Mouse (Mus musculus): ENCODE measurements around the gene Fmo1. TPM values are rescaled to one million over a fixed set of nuclear protein-coding genes. Genes with fewer than 3 reads are reported as not detected.

Fmo1 gene
- polyA plus RNA-seq, 1 experiment, result not detected

- H3K36me3 ChIP-seq (ENCODE audit: control insufficient read depth), result no peaks in the 10 kb centered on the region
- TF ChIP-seq GATA1 (IDR thresholded peaks at IDR 0.05; ENCODE audit: low read length) (no peak), TAL1 (IDR thresholded peaks at IDR 0.05; ENCODE audit: low read length) (no peak)
- H3K4me3 ChIP-seq (replicated peaks), result no peak overlapping the region
- H3K9me3 ChIP-seq (ENCODE audit: control insufficient read depth, low read length), result no peaks in the 10 kb centered on the region; the same call in 1 of the 2 replicates
- H3K4me1 ChIP-seq (ENCODE audit: control insufficient read depth), result no peaks in the 10 kb centered on the region
- no peaks in the 10 kb centered on the region for H3K27me3 ChIP-seq (ENCODE audit: control insufficient read depth)
Measured at GRCm38 (mm10) chr1:162887644-162888043, 21.2 kb upstream of the Fmo1 start.

- Histone ChIP-seq H3K27me3 (ENCODE audit: control insufficient read depth) (no peaks in the 10 kb centered on the region), H3K4me3 (replicated peaks) (no peak overlapping the region), H3K9me3 (ENCODE audit: control insufficient read depth, low read length) (no peaks in the 10 kb centered on the region; the same call in 1 of the 2 replicates), H3K4me1 (ENCODE audit: control insufficient read depth) (no peaks in the 10 kb centered on the region), H3K36me3 (ENCODE audit: control insufficient read depth) (no peaks in the 10 kb centered on the region)
- TF ChIP-seq TAL1 (IDR thresholded peaks at IDR 0.05; ENCODE audit: low read length), result no peak
- no peak for TF ChIP-seq GATA1 (IDR thresholded peaks at IDR 0.05; ENCODE audit: low read length)
Measured at GRCm38 (mm10) chr1:162886138-162886816, 19.9 kb upstream of the Fmo1 start.

- Histone ChIP-seq H3K4me3 (replicated peaks) (no peak overlapping the region), H3K36me3 (ENCODE audit: control insufficient read depth) (no peaks in the 10 kb centered on the region), H3K9me3 (ENCODE audit: control insufficient read depth, low read length) (no peaks in the 10 kb centered on the region; the same call in 1 of the 2 replicates), H3K27me3 (ENCODE audit: control insufficient read depth) (no peaks in the 10 kb centered on the region), H3K4me1 (ENCODE audit: control insufficient read depth) (no peaks in the 10 kb centered on the region)
- TF ChIP-seq TAL1 (IDR thresholded peaks at IDR 0.05; ENCODE audit: low read length) (no peak), GATA1 (IDR thresholded peaks at IDR 0.05; ENCODE audit: low read length) (no peak)
Measured at GRCm38 (mm10) chr1:162882681-162883080, 16.3 kb upstream of the Fmo1 start.

- H3K27me3 ChIP-seq (ENCODE audit: control insufficient read depth), result no peaks in the 10 kb centered on the region
- H3K36me3 ChIP-seq (ENCODE audit: control insufficient read depth), result no peaks in the 10 kb centered on the region
- TF ChIP-seq TAL1 (IDR thresholded peaks at IDR 0.05; ENCODE audit: low read length) (no peak), GATA1 (IDR thresholded peaks at IDR 0.05; ENCODE audit: low read length) (no peak)
- H3K9me3 ChIP-seq (ENCODE audit: control insufficient read depth, low read length), result no peaks in the 10 kb centered on the region
- no peak overlapping the region for H3K4me3 ChIP-seq (replicated peaks)
- no peaks in the 10 kb centered on the region for H3K4me1 ChIP-seq (ENCODE audit: control insufficient read depth)
Measured at GRCm38 (mm10) chr1:162879595-162880369, 13.4 kb upstream of the Fmo1 start.

DNA sequence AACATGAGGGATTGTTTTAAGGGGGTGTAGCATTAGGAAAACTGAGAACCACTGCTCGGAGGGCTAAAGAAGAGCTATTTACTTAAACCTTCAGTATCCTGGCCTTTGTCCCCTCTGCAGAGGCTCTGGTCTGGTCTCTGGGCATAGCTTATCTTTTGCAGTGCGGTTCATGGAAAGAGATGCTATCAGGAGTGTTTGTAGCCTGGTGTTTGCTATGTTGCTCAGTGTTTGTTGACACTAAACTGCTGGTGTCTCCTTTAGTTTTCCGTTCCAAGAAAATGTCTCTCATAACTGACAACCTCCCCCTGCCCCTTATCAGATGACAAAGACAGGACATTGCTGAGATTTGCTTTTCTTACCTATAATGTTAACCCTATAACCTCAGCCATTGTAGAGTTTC, 8.7 kb upstream of the Fmo1 start:
- Histone ChIP-seq H3K9me3 (ENCODE audit: control insufficient read depth, low read length) (no peaks in the 10 kb centered on the region), H3K4me3 (replicated peaks) (no peak overlapping the region), H3K4me1 (ENCODE audit: control insufficient read depth) (no peaks in the 10 kb centered on the region), H3K36me3 (ENCODE audit: control insufficient read depth) (no peaks in the 10 kb centered on the region), H3K27me3 (ENCODE audit: control insufficient read depth) (no peaks in the 10 kb centered on the region)
- TF ChIP-seq GATA1 (IDR thresholded peaks at IDR 0.05; ENCODE audit: low read length) (no peak), TAL1 (IDR thresholded peaks at IDR 0.05; ENCODE audit: low read length) (no peak)

DNA sequence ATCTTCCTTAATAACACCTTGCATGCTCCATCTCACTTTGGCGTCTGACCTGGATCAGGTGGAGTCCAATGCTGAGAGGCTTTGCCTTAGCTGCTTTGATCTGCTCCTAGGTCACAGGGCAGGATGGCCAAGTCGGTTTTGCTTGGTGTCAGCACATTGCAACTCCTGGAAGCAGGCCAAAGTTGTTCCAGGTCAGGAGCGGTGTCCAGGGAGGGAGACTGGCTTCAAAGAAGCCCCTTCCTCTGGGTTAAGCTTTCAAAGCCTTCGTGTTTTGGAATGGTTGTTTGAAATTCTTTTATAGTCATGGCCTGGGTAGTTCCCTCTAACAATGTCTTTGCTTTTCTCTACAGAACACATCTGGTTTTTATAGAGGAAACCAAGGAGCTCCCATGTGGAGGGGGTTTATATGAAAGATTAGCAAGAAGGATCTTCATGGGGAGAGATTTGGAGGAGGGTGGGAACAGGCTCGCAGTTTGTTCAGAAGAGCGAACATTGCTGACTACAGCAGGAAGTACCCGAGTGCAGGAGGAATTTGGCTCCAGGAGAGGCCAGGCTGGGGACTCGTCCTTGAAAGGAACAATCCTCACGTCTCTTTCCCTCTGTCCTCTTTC, 5.4 kb upstream of the Fmo1 start:
- Histone ChIP-seq H3K4me1 (ENCODE audit: control insufficient read depth) (no peaks in the 10 kb centered on the region), H3K27me3 (ENCODE audit: control insufficient read depth) (no peaks in the 10 kb centered on the region), H3K4me3 (replicated peaks) (no peak overlapping the region), H3K9me3 (ENCODE audit: control insufficient read depth, low read length) (no peaks in the 10 kb centered on the region), H3K36me3 (ENCODE audit: control insufficient read depth) (no peaks in the 10 kb centered on the region)
- no peak for TF ChIP-seq TAL1 (IDR thresholded peaks at IDR 0.05; ENCODE audit: low read length)
- TF ChIP-seq GATA1 (IDR thresholded peaks at IDR 0.05; ENCODE audit: low read length), result no peak

GRCm38 (mm10) chr1:162870978-162871377, 4.6 kb upstream of the Fmo1 start:
- Histone ChIP-seq H3K9me3 (ENCODE audit: control insufficient read depth, low read length) (no peaks in the 10 kb centered on the region), H3K36me3 (ENCODE audit: control insufficient read depth) (no peaks in the 10 kb centered on the region), H3K4me3 (replicated peaks) (no peak overlapping the region), H3K27me3 (ENCODE audit: control insufficient read depth) (no peaks in the 10 kb centered on the region), H3K4me1 (ENCODE audit: control insufficient read depth) (peaks cover 5% of the 10 kb centered on the region)
- TF ChIP-seq GATA1 (IDR thresholded peaks at IDR 0.05; ENCODE audit: low read length) (no peak), TAL1 (IDR thresholded peaks at IDR 0.05; ENCODE audit: low read length) (no peak)

DNA sequence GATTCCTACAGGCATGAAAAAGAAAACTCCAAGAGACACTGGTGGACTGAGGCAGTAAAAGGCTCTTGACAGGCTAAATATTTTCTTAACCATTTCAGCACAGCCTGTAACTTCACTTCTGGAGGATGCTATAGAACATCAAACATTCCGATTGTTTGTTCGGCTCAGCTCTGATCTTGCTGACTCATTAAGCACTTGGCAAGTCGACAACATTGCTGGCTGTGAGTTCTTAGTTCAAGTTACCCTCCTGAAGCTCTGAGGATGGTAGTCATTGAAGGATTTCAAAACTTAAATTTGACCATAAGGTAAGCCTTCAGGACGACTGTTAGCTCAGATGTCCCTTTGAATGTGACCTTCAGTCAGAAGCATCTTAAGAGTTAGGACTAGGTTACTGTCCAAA, 986 bp upstream of the Fmo1 start:
- Histone ChIP-seq H3K27me3 (ENCODE audit: control insufficient read depth) (no peaks in the 10 kb centered on the region), H3K4me3 (replicated peaks) (no peak overlapping the region)
- TF ChIP-seq GATA1 (IDR thresholded peaks at IDR 0.05; ENCODE audit: low read length) (no peak), TAL1 (IDR thresholded peaks at IDR 0.05; ENCODE audit: low read length) (no peak)

DNA sequence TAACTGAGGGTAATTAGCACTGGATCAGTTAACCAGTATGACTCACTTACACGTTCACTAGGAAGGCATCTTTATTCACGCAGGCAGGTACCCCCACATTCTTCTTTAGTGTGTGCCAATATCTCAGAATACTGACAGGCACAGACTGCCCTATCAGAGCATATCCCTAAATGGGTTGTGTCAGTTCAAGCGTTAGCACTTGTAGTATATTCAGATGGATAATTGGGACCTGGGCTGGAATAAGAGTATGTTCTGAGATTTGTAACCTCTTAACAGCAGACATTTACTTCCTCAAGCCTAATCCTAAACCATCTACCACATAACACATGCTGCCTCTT, 948 bp downstream of the Fmo1 start:
- Histone ChIP-seq H3K4me1 (ENCODE audit: control insufficient read depth) (peaks cover 5% of the 10 kb centered on the region), H3K36me3 (ENCODE audit: control insufficient read depth) (no peaks in the 10 kb centered on the region), H3K27me3 (ENCODE audit: control insufficient read depth) (no peaks in the 10 kb centered on the region), H3K4me3 (replicated peaks) (no peak overlapping the region), H3K9me3 (ENCODE audit: control insufficient read depth, low read length) (no peaks in the 10 kb centered on the region)
- TF ChIP-seq GATA1 (IDR thresholded peaks at IDR 0.05; ENCODE audit: low read length) (no peak), TAL1 (IDR thresholded peaks at IDR 0.05; ENCODE audit: low read length) (no peak)

More for the DNA sequence above, 986 bp upstream of the Fmo1 start:
- H3K4me1 ChIP-seq (ENCODE audit: control insufficient read depth), result peaks cover 5% of the 10 kb centered on the region
- H3K36me3 ChIP-seq (ENCODE audit: control insufficient read depth), result no peaks in the 10 kb centered on the region
- no peaks in the 10 kb centered on the region for H3K9me3 ChIP-seq (ENCODE audit: control insufficient read depth, low read length)

Measured in erythroblast, embryonic 14.5 days (primary cell).